Mouse (Mus musculus): ENCODE results near the gene Ywhag. TPM values are rescaled to one million over a fixed set of nuclear protein-coding genes. Genes with fewer than 3 reads are reported as not detected.
A peak's percentile ranks its signal among the peaks of the same experiment; 100 is the strongest.

Gene Ywhag
- total RNA-seq, 2 experiments from 2014 or later = 285 to 296 TPM

- DNase-seq (ENCODE audit: low spot score) = no peak
- intact Hi-C loops (cut with DNase I) = loop anchor here (1.0 kb wide), 1 partner anchor 21 kb away; no protein-coding TSS in a partner anchor
These were observed 22.1 kb upstream of the Ywhag start for GRCm38 (mm10) chr5:135956300-135957206.

- no peak for DNase-seq (ENCODE audit: low spot score)
- intact Hi-C loops (cut with DNase I) = no loop called here
These were observed 18.4 kb upstream of the Ywhag start for GRCm38 (mm10) chr5:135952830-135953229.

GRCm38 (mm10) chr5:135951660-135952059 lies 17.2 kb upstream of the Ywhag start:
- intact Hi-C loops (cut with DNase I) = loop anchor here (2.0 kb wide), 1 partner anchor 15 kb away; no protein-coding TSS in a partner anchor
- no peak for DNase-seq (ENCODE audit: low spot score)

GRCm38 (mm10) chr5:135950710-135951412 lies 16.4 kb upstream of the Ywhag start:
- intact Hi-C loops (cut with DNase I) = loop anchor here (2.0 kb wide), 1 partner anchor 14 kb away; no protein-coding TSS in a partner anchor
- no peak for DNase-seq (ENCODE audit: low spot score)

GRCm38 (mm10) chr5:135946621-135947020 lies 12.2 kb upstream of the Ywhag start:
- DNase-seq (ENCODE audit: low spot score) = no peak
- intact Hi-C loops (cut with DNase I) = no loop called here

GRCm38 (mm10) chr5:135945916-135946408 lies 11.5 kb upstream of the Ywhag start:
- DNase-seq (ENCODE audit: low spot score) = no peak
- intact Hi-C loops (cut with DNase I) = no loop called here

- DNase-seq (ENCODE audit: low spot score) = no peak
- intact Hi-C loops (cut with DNase I) = no loop called here
These were observed 8.3 kb upstream of the Ywhag start for GRCm38 (mm10) chr5:135942710-135943109.

- intact Hi-C loops (cut with DNase I) = no loop called here
- no peak for DNase-seq (ENCODE audit: low spot score)
These were observed 6.2 kb upstream of the Ywhag start for GRCm38 (mm10) chr5:135940587-135940986.

GRCm38 (mm10) chr5:135935641-135936190 lies 1.3 kb upstream of the Ywhag start:
- DNase-seq (ENCODE audit: low spot score) = no peak
- intact Hi-C loops (cut with DNase I) = loop anchor here (1.0 to 2.0 kb wide), 3 partner anchors 15 to 31 kb away; no protein-coding TSS in a partner anchor

- no peak for DNase-seq (ENCODE audit: low spot score)
- intact Hi-C loops (cut with DNase I) = loop anchor here (1.0 kb wide), 2 partner anchors 22 to 31 kb away; no protein-coding TSS in a partner anchor
These were observed 734 bp upstream of the Ywhag start for GRCm38 (mm10) chr5:135935176-135935523.

- intact Hi-C loops (cut with DNase I) = no loop called here
- DNase-seq (ENCODE audit: low spot score) = peak; percentile 23
These were observed 445 bp downstream of the Ywhag start for GRCm38 (mm10) chr5:135933900-135934441.

GRCm38 (mm10) chr5:135933222-135933899 lies 1.1 kb downstream of the Ywhag start:
- DNase-seq (ENCODE audit: low spot score) = no peak
- intact Hi-C loops (cut with DNase I) = no loop called here

GRCm38 (mm10) chr5:135932359-135932758 lies 2.1 kb downstream of the Ywhag start:
- DNase-seq (ENCODE audit: low spot score) = no peak
- intact Hi-C loops (cut with DNase I) = no loop called here

- intact Hi-C loops (cut with DNase I) = no loop called here
- no peak for DNase-seq (ENCODE audit: low spot score)
These were observed 2.9 kb downstream of the Ywhag start for GRCm38 (mm10) chr5:135931526-135931925.

GRCm38 (mm10) chr5:135929685-135930424 lies 4.6 kb downstream of the Ywhag start:
- DNase-seq (ENCODE audit: low spot score) = no peak
- intact Hi-C loops (cut with DNase I) = no loop called here

- intact Hi-C loops (cut with DNase I) = no loop called here
- no peak for DNase-seq (ENCODE audit: low spot score)
These were observed 10.5 kb downstream of the Ywhag start for GRCm38 (mm10) chr5:135923901-135924300.

GRCm38 (mm10) chr5:135919902-135920301 lies 14.5 kb downstream of the Ywhag start:
- DNase-seq (ENCODE audit: low spot score) = no peak
- intact Hi-C loops (cut with DNase I) = no loop called here

GRCm38 (mm10) chr5:135918593-135918992 lies 15.8 kb downstream of the Ywhag start:
- intact Hi-C loops (cut with DNase I) = no loop called here
- no peak for DNase-seq (ENCODE audit: low spot score)

GRCm38 (mm10) chr5:135918059-135918437 lies 16.4 kb downstream of the Ywhag start:
- DNase-seq (ENCODE audit: low spot score) = no peak
- intact Hi-C loops (cut with DNase I) = no loop called here

Measured in heart, postnatal 25 days (tissue).